Mouse (Mus musculus) embryonic facial prominence, embryonic 11.5 days (tissue): ENCODE results near the gene Dip2b. TPM values are rescaled to one million over a fixed set of nuclear protein-coding genes. Genes with fewer than 3 reads are reported as not detected.

Experiments used
- ATAC-seq: fragments of 200-750 bp; cut with Nextera tagmentation; replicated peaks from 2 replicates; pipeline ENCODE4 v1.8.0; 2017; ENCODE audit warnings: low read depth; ENCODE audit not compliant: insufficient number of reproducible peaks, low FRiP score, low TSS enrichment
- DNase-seq: peaks from one replicate; pipeline ENCODE4 v3.0.0-alpha.2; 2015; ENCODE audit warnings: low spot score
- H3K27ac ChIP-seq: fragments of 300-500 bp; sonication (generic); replicated peaks from 2 replicates; pipeline ENCODE4 v1.5.1; 2014; ENCODE audit warnings: mild to moderate bottlenecking, low read depth, low read length, control low read depth
- H3K27me3 ChIP-seq: fragments of 300-500 bp; sonication (generic); 2 replicates; pipeline ENCODE4 v1.6.1; 2014; ENCODE audit warnings: mild to moderate bottlenecking, low read length, moderate library complexity, mixed read lengths; ENCODE audit not compliant: control insufficient read depth, insufficient read depth
- H3K36me3 ChIP-seq: fragments of 300-500 bp; sonication (generic); replicated peaks from 2 replicates; pipeline ENCODE4 v1.6.1; 2014; ENCODE audit warnings: low read depth, mild to moderate bottlenecking, low read length, moderate library complexity, mixed read lengths; ENCODE audit not compliant: control insufficient read depth, insufficient read depth
- H3K4me1 ChIP-seq: fragments of 300-500 bp; sonication (generic); 2 replicates; pipeline ENCODE4 v1.6.1; 2014; ENCODE audit warnings: low read length, mixed read lengths; ENCODE audit not compliant: control insufficient read depth, insufficient read depth
- H3K4me2 ChIP-seq: fragments of 300-500 bp; sonication (generic); 2 replicates; pipeline ENCODE4 v1.6.1; 2014; ENCODE audit warnings: low read depth, mild to moderate bottlenecking, control low read depth, low read length, moderate library complexity
- H3K4me3 ChIP-seq: fragments of 300-500 bp; sonication (generic); 2 replicates; pipeline ENCODE4 v1.5.1; 2014; ENCODE audit warnings: low read depth, low read length, control low read depth
- H3K9ac ChIP-seq: fragments of 300-500 bp; sonication (generic); replicated peaks from 2 replicates; pipeline ENCODE4 v1.6.1; 2014; ENCODE audit warnings: mild to moderate bottlenecking, control low read depth, low read length
- H3K9me3 ChIP-seq: fragments of 300-500 bp; sonication (generic); replicated peaks from 2 replicates; pipeline ENCODE4 v1.6.1; 2016; ENCODE audit warnings: mild to moderate bottlenecking, low read length, inconsistent platforms, mixed read lengths; ENCODE audit not compliant: control insufficient read depth
- WGBS: fragments of 180-500 bp; shearing (Covaris S2); extraction: QIAGEN DNeasy Blood & Tissue Kit; methylation state at CpG from one replicate; pipeline ENCODE4 v1.1.7; 2014; 5-methylcytosine and 5-hydroxymethylcytosine counted together
- polyA plus RNA-seq: library from polyadenylated mRNA; unstranded; fragments of >200 nt; fragmentation: Nextera tagmentation; extraction: Ambion mirVana; gene quantifications from 2 replicates; pipeline ENCODE4 v1.2.1, GENCODE M21; 2014

Dip2b gene
- polyA plus RNA-seq, 1 experiment from 2014 or later: 15.4 TPM

DNA sequence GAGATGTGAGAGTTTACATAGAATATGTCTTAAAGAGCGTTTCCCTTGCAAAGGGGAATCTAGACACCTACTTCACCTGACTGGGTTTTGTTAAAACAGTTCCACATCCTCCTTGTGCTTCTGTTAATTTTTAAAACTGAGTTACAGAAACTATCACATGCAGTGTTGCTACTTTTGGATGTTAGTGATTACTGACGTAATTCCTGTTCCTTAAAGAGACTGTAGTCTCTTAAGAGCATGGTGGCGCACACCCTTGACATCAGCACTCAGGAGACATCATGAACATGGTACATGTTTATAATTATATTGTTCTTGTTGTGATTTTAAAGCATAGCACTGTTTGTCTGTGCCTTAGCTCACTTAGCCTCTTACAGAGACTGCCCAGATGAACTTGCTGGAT lies 113.9 kb downstream of the Dip2b start:
- WGBS: 91% methylated on average over 3 of the region's 3 CpGs

DNA sequence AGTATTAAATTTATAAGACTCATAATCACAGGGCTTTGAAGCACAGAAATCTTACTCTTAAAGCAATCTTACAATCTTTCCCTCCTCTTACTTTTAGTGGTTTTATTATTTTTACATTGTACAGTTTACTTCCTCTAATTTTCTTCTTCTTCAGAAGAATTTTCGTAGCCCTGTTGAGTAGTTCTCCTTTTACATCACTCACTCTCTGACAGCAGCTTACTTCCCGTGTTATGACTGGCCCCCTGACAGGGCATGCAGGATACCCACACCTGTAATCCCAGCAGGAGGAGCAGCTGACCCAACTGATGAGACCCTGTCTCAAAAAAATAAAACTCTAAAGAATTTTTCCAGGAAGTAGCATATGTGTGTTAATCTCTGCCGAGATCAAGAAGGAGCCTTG lies 114.6 kb downstream of the Dip2b start:
- H3K4me3 ChIP-seq: no peak overlapping the region
- WGBS: 77% methylated on average over 3 of the region's 3 CpGs
- DNase-seq (no peak), ATAC-seq (no peak)
- H3K9me3 ChIP-seq: no peaks in the 10 kb centered on the region
- H3K36me3 ChIP-seq: peaks cover 5% of the 10 kb centered on the region
- no peak overlapping the region for H3K9ac ChIP-seq
- H3K27ac ChIP-seq: no peak overlapping the region
- H3K4me2 ChIP-seq: no peak overlapping the region
- H3K27me3 ChIP-seq: no peaks in the 10 kb centered on the region
- H3K4me1 ChIP-seq: no peaks in the 10 kb centered on the region

More for the DNA sequence above, 113.9 kb downstream of the Dip2b start:
- H3K4me3 ChIP-seq: no peak overlapping the region
- ATAC-seq (no peak), DNase-seq (no peak)
- H3K4me1 ChIP-seq: no peaks in the 10 kb centered on the region
- no peak overlapping the region for H3K4me2 ChIP-seq
- no peaks in the 10 kb centered on the region for H3K27me3 ChIP-seq
- no peak overlapping the region for H3K27ac ChIP-seq
- peaks cover 5% of the 10 kb centered on the region for H3K36me3 ChIP-seq
- no peak overlapping the region for H3K9ac ChIP-seq
- H3K9me3 ChIP-seq: no peaks in the 10 kb centered on the region

- DNase-seq: no peak
- H3K27me3 ChIP-seq: no peaks in the 10 kb centered on the region
- no peak overlapping the region for H3K4me3 ChIP-seq
- peaks cover 5% of the 10 kb centered on the region for H3K36me3 ChIP-seq
- H3K27ac ChIP-seq: no peak overlapping the region
- no peak overlapping the region for H3K9ac ChIP-seq
- 91% methylated on average over 4 of the region's 4 CpGs for WGBS
- H3K9me3 ChIP-seq: no peaks in the 10 kb centered on the region
- no peak for ATAC-seq
- H3K4me1 ChIP-seq: no peaks in the 10 kb centered on the region
- H3K4me2 ChIP-seq: no peak overlapping the region
These were observed 117.7 kb downstream of the Dip2b start for GRCm38 (mm10) chr15:100156095-100156707.

DNA sequence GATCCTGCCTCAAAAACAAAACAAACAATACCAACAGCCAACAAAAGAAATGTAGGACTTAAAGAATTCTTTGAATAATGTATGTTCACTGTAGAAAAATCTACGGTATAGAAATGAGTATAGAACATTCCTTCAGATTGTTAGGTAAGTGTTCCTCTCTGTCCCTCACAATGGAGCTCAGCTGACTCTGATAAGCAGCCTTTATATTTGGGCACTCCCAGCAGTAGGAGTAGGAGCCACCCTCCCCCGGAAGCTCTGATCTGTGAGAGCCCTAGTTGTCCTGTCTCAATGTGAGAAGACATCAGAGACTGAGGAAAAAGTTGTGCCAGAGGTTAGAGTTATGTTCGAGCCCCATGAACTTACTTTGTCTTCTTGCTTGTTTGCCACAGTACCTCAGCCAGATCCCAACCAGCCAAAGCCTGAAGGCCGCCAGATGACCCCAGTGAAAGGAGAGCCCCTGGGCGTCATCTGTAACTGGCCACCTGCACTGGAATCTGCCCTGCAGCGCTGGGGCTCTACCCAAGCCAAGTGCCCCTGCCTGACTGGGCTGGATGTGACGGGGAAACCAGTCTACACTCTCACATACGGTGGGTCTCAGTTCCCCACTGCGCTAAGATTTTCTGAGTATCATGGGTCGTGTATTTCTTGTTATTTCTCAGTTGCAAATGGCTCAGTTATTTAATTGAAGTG lies 118.5 kb downstream of the Dip2b start:
- no peaks in the 10 kb centered on the region for H3K27me3 ChIP-seq
- no peak overlapping the region for H3K27ac ChIP-seq
- DNase-seq (no peak), ATAC-seq (no peak)
- no peak overlapping the region for H3K4me2 ChIP-seq
- H3K9me3 ChIP-seq: no peaks in the 10 kb centered on the region
- no peaks in the 10 kb centered on the region for H3K4me1 ChIP-seq
- H3K36me3 ChIP-seq: peaks cover 5% of the 10 kb centered on the region
- no peak overlapping the region for H3K9ac ChIP-seq
- H3K4me3 ChIP-seq: no peak overlapping the region
- WGBS: 83% methylated on average over 10 of the region's 10 CpGs

DNA sequence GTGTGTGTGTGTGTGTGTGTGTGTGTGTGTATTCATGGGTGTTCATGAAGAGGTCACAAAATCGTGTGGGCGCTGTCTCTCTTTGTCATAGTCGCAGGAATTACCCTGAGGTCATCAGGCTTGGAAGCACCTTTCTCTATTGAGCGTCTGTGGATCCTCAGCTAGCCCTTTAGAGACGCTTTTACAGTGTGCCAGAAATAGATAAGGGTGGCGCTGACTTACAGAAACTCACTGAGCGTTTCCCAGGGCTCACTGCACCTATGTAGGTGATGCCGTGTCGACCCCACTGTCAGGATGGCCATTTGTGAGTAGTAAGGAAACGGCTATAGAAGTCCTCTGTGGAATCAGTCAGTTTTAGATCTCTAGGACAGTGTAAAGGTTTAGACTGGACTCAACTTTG lies 120.5 kb downstream of the Dip2b start:
- DNase-seq: no peak
- 93% methylated on average over 10 of the region's 10 CpGs for WGBS
- H3K36me3 ChIP-seq: peaks cover 7% of the 10 kb centered on the region
- no peak overlapping the region for H3K27ac ChIP-seq
- no peak for ATAC-seq
- H3K27me3 ChIP-seq: no peaks in the 10 kb centered on the region
- H3K9ac ChIP-seq: no peak overlapping the region
- H3K4me3 ChIP-seq: no peak overlapping the region
- H3K9me3 ChIP-seq: no peaks in the 10 kb centered on the region
- no peak overlapping the region for H3K4me2 ChIP-seq
- no peaks in the 10 kb centered on the region for H3K4me1 ChIP-seq

DNA sequence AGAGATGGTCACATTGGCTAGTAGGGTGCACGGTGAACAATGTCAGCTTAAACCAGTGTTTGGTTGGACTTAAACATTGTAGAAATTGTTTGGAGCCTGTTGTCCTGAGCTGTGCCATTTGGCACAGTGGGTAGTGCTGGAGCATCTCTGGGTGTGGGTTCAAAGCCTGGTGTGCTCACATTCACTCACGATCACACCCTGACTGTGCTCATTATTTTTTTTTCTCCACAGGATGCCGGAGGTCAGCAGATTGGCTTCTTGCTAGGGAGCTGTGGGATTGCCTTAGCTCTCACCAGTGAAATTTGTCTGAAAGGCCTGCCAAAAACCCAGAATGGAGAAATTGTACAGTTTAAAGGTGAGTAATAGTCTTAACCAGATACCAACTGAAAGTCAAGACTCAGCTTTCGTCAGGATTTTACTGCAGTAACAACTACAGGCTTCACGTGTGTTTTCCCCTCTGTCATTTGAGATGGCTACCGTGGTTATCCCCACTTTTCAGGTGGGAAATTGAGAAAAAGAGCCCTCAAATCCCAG lies 123.3 kb downstream of the Dip2b start:
- Histone ChIP-seq H3K9me3 (no peaks in the 10 kb centered on the region), H3K9ac (no peak overlapping the region), H3K4me1 (no peaks in the 10 kb centered on the region), H3K4me3 (no peak overlapping the region), H3K27me3 (no peaks in the 10 kb centered on the region), H3K36me3 (peaks cover 3% of the 10 kb centered on the region), H3K4me2 (no peak overlapping the region), H3K27ac (no peak overlapping the region)
- no peak for ATAC-seq
- no peak for DNase-seq
- WGBS: 87% methylated on average over 6 of the region's 6 CpGs

GRCm38 (mm10) chr15:100163381-100164051 lies 125.1 kb downstream of the Dip2b start:
- H3K9me3 ChIP-seq: no peaks in the 10 kb centered on the region
- peaks cover 5% of the 10 kb centered on the region for H3K36me3 ChIP-seq
- no peak overlapping the region for H3K27ac ChIP-seq
- H3K4me2 ChIP-seq: no peak overlapping the region
- DNase-seq: no peak
- H3K4me3 ChIP-seq: no peak overlapping the region
- WGBS: 82% methylated on average over 3 of the region's 3 CpGs
- no peaks in the 10 kb centered on the region for H3K4me1 ChIP-seq
- H3K9ac ChIP-seq: no peak overlapping the region
- ATAC-seq: no peak
- no peaks in the 10 kb centered on the region for H3K27me3 ChIP-seq

DNA sequence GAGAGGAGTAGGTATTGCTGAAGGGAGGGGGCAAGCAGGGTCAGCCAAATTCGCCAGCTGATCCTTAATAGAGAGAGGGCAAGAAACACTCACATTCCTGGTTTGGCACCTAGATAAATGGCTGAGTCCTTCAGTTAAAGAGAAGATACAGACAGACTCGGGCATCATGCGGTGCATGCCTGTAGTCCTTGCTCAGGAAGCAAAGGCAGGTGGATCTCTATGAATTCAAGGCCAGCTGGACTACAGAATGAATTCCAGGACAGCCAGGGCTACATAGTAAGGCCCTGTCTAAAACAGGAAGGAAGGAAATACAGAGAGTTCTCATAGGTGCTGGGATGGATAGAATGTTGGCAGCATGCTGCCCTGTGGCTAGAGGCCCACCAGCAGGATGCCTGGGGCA lies 128.0 kb downstream of the Dip2b start:
- H3K9me3 ChIP-seq: no peaks in the 10 kb centered on the region
- H3K9ac ChIP-seq: no peak overlapping the region
- DNase-seq (no peak), ATAC-seq (no peak)
- H3K36me3 ChIP-seq: peaks cover 8% of the 10 kb centered on the region
- no peaks in the 10 kb centered on the region for H3K27me3 ChIP-seq
- no peaks in the 10 kb centered on the region for H3K4me1 ChIP-seq
- WGBS: 86% methylated on average over 3 of the region's 3 CpGs
- no peak overlapping the region for H3K4me2 ChIP-seq
- no peak overlapping the region for H3K27ac ChIP-seq
- no peak overlapping the region for H3K4me3 ChIP-seq
